Mouse (Mus musculus) embryo, embryonic 10.5 days (tissue): Measurements from ENCODE around the gene Plcg1.

Source experiments
- DNase-seq: peaks from one replicate; pipeline ENCODE4 v3.0.0-alpha.2; 2015; ENCODE audit warnings: low spot score

Plcg1 gene

GRCm38 (mm10) chr2:160770409-160770808 lies 39.3 kb downstream of the Plcg1 start:
- no peak for DNase-seq

DNA sequence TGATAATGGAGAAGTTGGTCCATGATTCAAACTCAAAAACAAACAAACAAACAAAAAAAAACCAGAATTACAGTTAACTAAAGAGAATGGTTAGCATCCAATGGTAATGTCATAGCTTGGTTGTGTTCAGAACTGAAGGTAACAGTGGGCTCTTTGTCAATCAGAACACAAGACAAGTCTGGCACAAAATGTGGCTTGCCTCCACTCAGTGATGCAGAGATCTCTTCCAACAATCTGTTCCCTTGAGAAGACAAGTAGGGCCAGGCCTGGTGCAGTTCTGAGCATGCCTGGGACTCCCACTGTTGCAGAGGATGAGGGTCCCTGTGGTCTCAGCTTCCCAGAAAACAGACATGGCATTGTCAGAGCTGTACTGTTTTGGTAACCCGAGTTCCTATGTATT lies 39.8 kb downstream of the Plcg1 start:
- no peak for DNase-seq

GRCm38 (mm10) chr2:160771325-160772276 lies 40.5 kb downstream of the Plcg1 start:
- no peak for DNase-seq

- DNase-seq = no peak
Observed at GRCm38 (mm10) chr2:160778034-160778433, 46.9 kb downstream of the Plcg1 start.

DNA sequence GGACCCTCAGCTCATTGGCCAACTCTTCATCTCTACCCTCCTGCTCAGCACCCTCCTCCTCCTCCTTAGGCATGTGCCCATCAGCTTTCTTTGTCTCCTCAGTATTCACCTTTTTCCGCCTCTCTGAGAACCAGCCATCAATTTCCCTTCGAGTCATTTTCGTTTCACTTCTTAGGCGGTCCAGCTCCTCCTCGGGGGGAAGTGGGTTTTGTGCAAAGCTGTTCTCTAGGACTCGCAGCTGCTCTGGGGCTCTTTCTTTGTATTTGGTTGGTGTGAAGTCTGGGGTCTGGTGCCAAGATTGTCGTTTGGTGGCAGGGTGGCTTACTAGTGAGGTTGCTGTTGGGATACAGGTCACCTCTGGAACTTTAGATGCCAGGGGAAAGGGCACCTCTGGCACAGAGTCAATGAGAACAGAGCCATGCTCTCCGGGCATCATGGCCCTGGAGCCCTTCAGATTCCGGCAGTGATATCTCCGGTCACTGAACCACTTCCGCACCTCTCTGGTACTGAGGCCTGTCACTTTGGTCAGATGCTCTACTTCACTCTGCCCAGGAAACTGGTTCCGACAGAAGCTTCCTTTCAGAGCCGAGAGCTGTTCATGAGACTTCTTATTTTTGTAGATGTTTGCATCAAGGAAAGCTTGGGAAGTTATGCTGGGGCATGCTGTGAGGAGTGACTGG lies 49.2 kb downstream of the Plcg1 start:
- DNase-seq = no peak

DNA sequence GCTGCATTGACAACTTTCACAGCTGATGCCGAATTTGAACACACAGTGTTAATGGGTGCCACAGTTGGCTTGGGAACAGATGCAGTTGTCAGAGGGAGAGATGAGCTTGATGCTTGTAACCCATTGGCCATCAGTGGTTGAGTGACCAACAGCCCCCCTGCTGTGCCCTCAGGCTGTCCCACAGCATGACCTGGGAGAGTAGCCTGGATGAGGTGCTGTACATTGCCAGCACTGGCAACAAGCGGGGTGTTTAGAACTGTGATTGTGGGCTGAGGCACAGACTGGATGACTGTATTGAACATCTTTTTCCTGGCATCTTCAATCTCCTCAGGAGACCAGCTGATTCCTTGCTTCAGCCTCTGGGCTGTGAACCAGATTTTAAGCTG lies 49.7 kb downstream of the Plcg1 start:
- no peak for DNase-seq

GRCm38 (mm10) chr2:160786333-160786732 lies 55.2 kb downstream of the Plcg1 start:
- no peak for DNase-seq

DNA sequence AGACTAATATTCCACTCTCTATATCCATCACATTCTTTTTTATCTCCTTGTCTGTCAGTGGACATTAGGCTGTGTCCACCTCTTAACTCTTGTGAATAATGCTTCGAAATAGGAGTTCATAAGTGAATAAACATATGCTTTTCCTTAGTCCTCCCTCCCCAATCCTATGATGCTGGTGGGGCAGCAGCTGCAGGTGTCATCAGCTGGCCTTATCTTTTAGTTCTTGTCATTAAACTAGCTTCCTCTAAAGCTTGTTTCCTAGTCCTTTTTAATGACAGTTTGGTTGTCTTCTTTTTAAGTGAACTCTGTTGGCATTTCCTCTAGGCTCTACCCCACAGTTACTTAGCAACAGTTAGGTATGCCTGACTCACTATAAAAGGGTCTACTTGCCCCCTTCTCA lies 57.9 kb downstream of the Plcg1 start:
- no peak for DNase-seq

GRCm38 (mm10) chr2:160789741-160790140 lies 58.6 kb downstream of the Plcg1 start:
- no peak for DNase-seq

DNA sequence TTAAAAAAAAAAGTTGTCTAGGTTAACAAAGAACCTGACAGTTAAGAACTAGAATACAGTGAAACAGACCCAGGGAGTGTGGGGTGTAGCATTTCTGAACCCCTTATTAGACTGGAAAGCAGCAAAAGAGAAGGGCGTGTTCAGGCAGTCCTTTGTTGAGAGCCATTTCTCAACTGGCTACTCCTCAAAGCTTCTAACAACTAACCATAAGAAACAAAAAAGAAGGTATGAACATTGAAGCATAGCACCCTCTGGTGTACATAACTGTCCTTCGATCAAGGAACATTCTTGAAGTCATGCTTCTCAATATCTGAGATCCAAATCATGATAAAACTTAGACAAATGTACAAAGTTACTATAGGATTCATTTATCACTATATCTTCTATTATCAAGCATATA lies 62.0 kb downstream of the Plcg1 start:
- no peak for DNase-seq

DNA sequence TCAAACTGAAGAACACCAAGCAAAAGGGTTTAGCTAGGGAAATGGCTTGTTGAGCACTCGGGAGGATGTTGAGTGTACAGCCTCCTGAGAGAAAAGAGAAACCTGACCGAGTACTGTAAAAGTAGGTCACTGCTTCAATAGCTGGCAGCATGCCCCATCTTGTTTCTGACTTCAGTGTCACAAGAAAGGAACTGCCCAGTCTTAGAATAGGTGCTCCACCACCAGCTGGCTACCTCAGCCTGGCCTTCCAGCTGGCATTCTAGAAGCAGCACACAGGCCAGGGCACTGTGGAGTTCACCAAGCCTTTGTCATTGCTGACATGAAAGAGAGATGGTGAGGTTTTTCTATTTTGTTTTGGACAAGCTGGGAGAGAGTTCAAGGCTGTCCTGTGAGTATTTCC lies 65.9 kb downstream of the Plcg1 start:
- no peak for DNase-seq

- DNase-seq = no peak
Observed at GRCm38 (mm10) chr2:160798206-160798605, 67.1 kb downstream of the Plcg1 start.

DNA sequence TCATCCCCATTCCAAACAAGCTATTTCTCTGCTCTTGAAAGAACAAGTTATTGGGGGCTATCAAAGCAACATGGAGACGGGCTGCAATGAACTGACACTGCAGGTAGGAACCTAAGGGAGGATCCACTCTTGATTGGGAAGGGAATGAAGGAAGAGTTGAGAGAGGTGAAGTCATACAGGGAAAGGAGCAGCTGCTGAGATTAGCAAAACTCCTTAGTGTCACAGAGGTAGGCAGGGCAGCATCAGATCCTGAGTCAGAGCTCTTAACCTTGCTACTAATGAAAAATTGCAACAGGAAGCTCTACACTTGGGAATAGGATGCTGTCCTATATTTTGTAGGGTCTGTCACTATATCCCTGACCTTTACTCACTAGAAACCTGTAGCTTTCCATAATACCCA lies 69.9 kb downstream of the Plcg1 start:
- DNase-seq = no peak

DNA sequence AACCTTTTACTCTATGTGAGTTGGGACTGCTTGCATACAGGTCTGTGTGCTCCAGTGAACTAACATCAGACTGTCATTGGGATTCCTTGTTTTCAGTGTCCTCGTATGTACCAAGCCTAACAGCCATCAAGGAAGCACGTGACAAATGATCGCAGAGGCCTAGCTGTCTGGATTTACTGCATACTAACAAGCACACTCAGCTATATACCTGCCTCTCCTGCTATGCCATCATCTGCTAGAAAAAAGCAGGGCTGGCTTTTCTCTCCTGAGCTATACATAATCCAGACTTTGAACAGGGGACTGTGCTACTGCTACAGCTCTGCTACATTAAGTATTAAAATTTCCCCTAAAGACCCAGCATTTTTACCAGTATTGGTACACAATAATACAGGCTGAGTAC lies 71.2 kb downstream of the Plcg1 start:
- no peak for DNase-seq

- DNase-seq = peak; percentile 32
Observed at GRCm38 (mm10) chr2:160804794-160805527, 73.9 kb downstream of the Plcg1 start.

DNA sequence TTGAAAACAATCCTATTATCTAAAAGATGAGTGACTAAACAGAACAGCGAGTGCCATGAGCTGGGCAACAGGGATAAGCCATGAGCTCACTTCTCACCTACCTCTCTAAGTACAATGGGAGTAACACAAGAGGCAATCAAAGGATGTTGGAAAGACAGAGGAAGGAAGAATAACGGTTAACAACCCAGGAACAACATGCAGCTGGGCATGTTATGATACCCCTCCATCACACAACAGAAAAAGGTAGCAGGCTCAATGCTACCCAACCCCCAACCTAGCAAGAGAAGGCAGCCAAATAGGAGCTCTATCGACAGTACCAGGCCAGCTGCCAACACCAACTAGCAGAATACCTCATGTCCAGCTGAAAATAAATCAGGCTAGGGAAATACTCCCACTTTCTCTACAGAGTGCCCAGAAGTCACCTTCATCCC lies 75.0 kb downstream of the Plcg1 start:
- DNase-seq = no peak

- no peak for DNase-seq
Observed at GRCm38 (mm10) chr2:160810376-160810775, 79.3 kb downstream of the Plcg1 start.

- DNase-seq = no peak
Observed at GRCm38 (mm10) chr2:160810802-160811201, 79.7 kb downstream of the Plcg1 start.
